Mouse (Mus musculus) ES-E14 (cell line): ENCODE data around the gene Asic2. TPM values are rescaled to one million over a fixed set of nuclear protein-coding genes. Genes with fewer than 3 reads are reported as not detected.

Experiments
- DNase-seq: peaks from one replicate; pipeline ENCODE4 v3.0.0-alpha.2; 2013; ENCODE audit warnings: low read depth, low spot score
- H3K27ac ChIP-seq: 2 replicates; pipeline ENCODE4 v1.5.1; 2012; ENCODE audit warnings: low read depth, mild to moderate bottlenecking, low read length, moderate library complexity, mixed read lengths; ENCODE audit not compliant: poor library complexity, insufficient read depth, severe bottlenecking
- H3K36me3 ChIP-seq: 2 replicates; pipeline ENCODE4 v1.6.1; 2012; ENCODE audit warnings: mild to moderate bottlenecking, low read length, moderate library complexity, mixed read lengths; ENCODE audit not compliant: control insufficient read depth, poor library complexity, insufficient read depth, severe bottlenecking
- H3K4me1 ChIP-seq, 2 experiments: fragments of 150-350 bp in 1 of 2; sonication (generic) in 1 of 2; 2 replicates each; pipeline ENCODE4 v1.6.1; 2012; ENCODE audit warnings: low read length in 2 of 2, mild to moderate bottlenecking in 1 of 2, mixed read lengths in 1 of 2; ENCODE audit not compliant: control insufficient read depth in 2 of 2, insufficient read depth in 2 of 2, poor library complexity in 1 of 2
- H3K4me3 ChIP-seq, 2 experiments: fragments of 150-350 bp in 1 of 2; sonication (generic) in 1 of 2; 2 replicates each; pipeline ENCODE4 v1.5.1; 2012; ENCODE audit warnings: low read length in 2 of 2, low read depth in 1 of 2, mild to moderate bottlenecking in 1 of 2, mixed read lengths in 1 of 2; ENCODE audit not compliant: insufficient read depth in 1 of 2, poor library complexity in 1 of 2, severe bottlenecking in 1 of 2
- H3K9ac ChIP-seq: 2 replicates; pipeline ENCODE4 v1.6.1; 2012; ENCODE audit warnings: low read depth, mild to moderate bottlenecking, low read length, mixed read lengths; ENCODE audit not compliant: poor library complexity, insufficient read depth, severe bottlenecking
- H3K9me3 ChIP-seq: fragments of 150-350 bp; sonication (generic); 2 replicates; pipeline ENCODE4 v1.6.1; 2012; ENCODE audit warnings: low read depth, mild to moderate bottlenecking, low read length; ENCODE audit not compliant: control insufficient read depth, insufficient read depth
- CHD2 ChIP-seq: IDR thresholded peaks from 2 replicates; pipeline ENCODE4 v1.6.1; 2014; ENCODE audit warnings: mild to moderate bottlenecking, low read depth, low read length, inconsistent platforms
- HCFC1 ChIP-seq: IDR thresholded peaks from 2 replicates; pipeline ENCODE4 v1.6.1; 2012; ENCODE audit warnings: low read length, inconsistent platforms, borderline replicate concordance; ENCODE audit not compliant: insufficient read depth
- MAFK ChIP-seq: IDR thresholded peaks from 2 replicates; pipeline ENCODE4 v1.6.1; 2014; ENCODE audit warnings: mild to moderate bottlenecking, low read depth, low read length, inconsistent platforms; ENCODE audit not compliant: insufficient read depth
- ZC3H11A ChIP-seq: IDR thresholded peaks from 2 replicates; pipeline ENCODE4 v1.6.1; 2012; ENCODE audit warnings: low read depth, mild to moderate bottlenecking, inconsistent platforms, low read length, borderline replicate concordance
- ZNF384 ChIP-seq: IDR thresholded peaks from 2 replicates; pipeline ENCODE4 v1.6.1; 2012; ENCODE audit warnings: low read depth, low read length, inconsistent platforms
- in situ Hi-C, 2 experiments: fragments of 600-800 bp; cut with MboI; formaldehyde crosslinking; loops; one replicate each; pipeline ENCODE4 v1.15.1; 2025; ENCODE audit warnings: low sequenced_read_pairs in 2 of 2, inconsistent platforms in 1 of 2; ENCODE audit not compliant: unreplicated experiment in 2 of 2
- total RNA-seq: library from RNA; depleted of rRNA; stranded (reverse); fragments of 300-350 nt; gene quantifications from 2 replicates; pipeline ENCODE4 v1.2.3, GENCODE M21; 2012

Asic2 gene
- total RNA-seq, 1 experiment = 0.13 TPM

- no peak overlapping the region for H3K9ac ChIP-seq
- no peak for TF ChIP-seq ZNF384
- TF ChIP-seq MAFK = no peak
- no peak for TF ChIP-seq ZC3H11A
- TF ChIP-seq CHD2 = no peak
- TF ChIP-seq HCFC1 = no peak
- in situ Hi-C loops = no loop called here
These were observed 993.6 kb downstream of the Asic2 start for GRCm38 (mm10) chr11:80974616-80975015.

GRCm38 (mm10) chr11:80973976-80974375, 994.3 kb downstream of the Asic2 start:
- no peak overlapping the region for H3K27ac ChIP-seq
- TF ChIP-seq ZNF384 (no peak), ZC3H11A (no peak), CHD2 (no peak), HCFC1 (no peak), MAFK (no peak)
- no peaks in the 10 kb centered on the region for H3K4me1 ChIP-seq
- H3K36me3 ChIP-seq = no peaks in the 10 kb centered on the region
- DNase-seq = no peak
- H3K9ac ChIP-seq = no peak overlapping the region
- no peaks in the 10 kb centered on the region for H3K9me3 ChIP-seq
- no peak overlapping the region for H3K4me3 ChIP-seq
- in situ Hi-C loops = no loop called here

More at GRCm38 (mm10) chr11:80974616-80975015, 993.6 kb downstream of the Asic2 start:
- Histone ChIP-seq H3K4me1 (no peaks in the 10 kb centered on the region), H3K36me3 (no peaks in the 10 kb centered on the region), H3K4me3 (no peak overlapping the region), H3K27ac (no peak overlapping the region), H3K9me3 (no peaks in the 10 kb centered on the region)
- no peak for DNase-seq

- no peaks in the 10 kb centered on the region for H3K9me3 ChIP-seq
- no peak overlapping the region for H3K27ac ChIP-seq
- TF ChIP-seq ZNF384 = no peak
- TF ChIP-seq ZC3H11A = no peak
- no peak for TF ChIP-seq HCFC1
- no peak for TF ChIP-seq MAFK
- TF ChIP-seq CHD2 = no peak
- no peaks in the 10 kb centered on the region for H3K36me3 ChIP-seq
- H3K4me3 ChIP-seq = no peak overlapping the region
- in situ Hi-C loops = no loop called here
- no peak overlapping the region for H3K9ac ChIP-seq
- H3K4me1 ChIP-seq = no peaks in the 10 kb centered on the region
- DNase-seq = no peak
These were observed 995.0 kb downstream of the Asic2 start for GRCm38 (mm10) chr11:80973273-80973672.

GRCm38 (mm10) chr11:80967544-80967943, 1000.7 kb downstream of the Asic2 start:
- TF ChIP-seq ZNF384 (no peak), HCFC1 (no peak), CHD2 (no peak), MAFK (no peak), ZC3H11A (no peak)
- in situ Hi-C loops = no loop called here

GRCm38 (mm10) chr11:80966040-80966439, 1002.2 kb downstream of the Asic2 start:
- Histone ChIP-seq H3K4me3 (no peak overlapping the region), H3K36me3 (no peaks in the 10 kb centered on the region), H3K9ac (no peak overlapping the region), H3K9me3 (no peaks in the 10 kb centered on the region), H3K27ac (no peak overlapping the region), H3K4me1 (peaks cover 0 to 2% of the 10 kb centered on the region in 2 experiments; a peak in 1 of 4 replicates)
- peak; percentile 12 for DNase-seq
- TF ChIP-seq CHD2 (peak; percentile 85), MAFK (no peak), ZNF384 (no peak)
- in situ Hi-C loops = no loop called here

More at GRCm38 (mm10) chr11:80967544-80967943, 1000.7 kb downstream of the Asic2 start:
- Histone ChIP-seq H3K4me1 (peaks cover 0 to 2% of the 10 kb centered on the region in 2 experiments; a peak in 1 of 4 replicates), H3K27ac (no peak overlapping the region), H3K36me3 (no peaks in the 10 kb centered on the region), H3K4me3 (no peak overlapping the region), H3K9ac (no peak overlapping the region), H3K9me3 (no peaks in the 10 kb centered on the region)
- peak; percentile 66 for DNase-seq
